11 mouse cellular contexts compared by ENCODE assay signal in the genomic region with DNA sequence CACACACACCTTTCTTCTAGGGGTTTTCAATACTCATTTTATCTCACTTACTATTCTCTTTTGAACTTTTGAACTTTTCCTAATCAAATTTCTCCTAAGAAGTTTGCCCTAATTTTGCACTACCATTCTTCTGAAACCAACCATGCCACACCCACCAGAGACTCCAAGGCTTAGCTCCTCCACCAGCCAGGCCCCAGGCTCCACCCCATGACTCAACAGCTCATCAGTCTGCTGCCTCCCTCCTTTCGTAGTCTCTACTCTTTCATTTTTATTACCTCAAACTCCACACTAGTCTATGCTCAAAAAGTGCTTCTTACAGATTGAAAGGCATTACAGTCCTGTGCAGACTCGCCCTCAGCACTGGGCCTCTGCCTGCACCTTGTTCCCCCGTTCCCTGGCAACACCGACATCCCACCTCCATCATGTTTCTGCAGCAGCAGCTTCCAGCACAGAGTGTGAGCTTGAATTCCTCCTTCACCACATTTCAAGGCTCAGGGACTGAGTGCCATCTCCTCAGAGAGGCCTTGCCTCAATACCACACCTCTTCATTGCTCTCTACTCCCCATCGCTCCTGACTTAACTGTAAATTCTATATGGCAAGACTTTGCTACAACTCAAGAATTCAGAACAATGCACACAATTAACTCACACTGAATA. TPM values are rescaled to one million over a fixed set of nuclear protein-coding genes. Genes with fewer than 3 reads are reported as not detected.
DNase-seq lines count a peak whose midpoint lies in the region; ATAC-seq and TF ChIP-seq lines count a peak whose summit lies in the region.
"Had no signal": no experiment of that assay in that cellular context is flagged by ENCODE, and none has a peak within 500 bp of the region (broad histone marks: within the 10 kb centered on the region; RNA-seq: fewer than 3 reads in every experiment).

No protein-coding gene starts in this region.

- H3K9ac ChIP-seq in liver, embryonic 15.5 days: no peak overlapping the region
- H3K9ac ChIP-seq: embryonic facial prominence, embryonic 12.5 days; hindbrain, embryonic 12.5 days had no signal

- H3K27me3 ChIP-seq in liver, embryonic 15.5 days: no peaks in the 10 kb centered on the region
- H3K27me3 ChIP-seq: embryonic facial prominence, embryonic 12.5 days; hindbrain, embryonic 12.5 days had no signal

- H3K9me3 ChIP-seq in liver, embryonic 15.5 days (replicated peaks): no peaks in the 10 kb centered on the region
- H3K9me3 ChIP-seq: embryonic facial prominence, embryonic 12.5 days; hindbrain, embryonic 12.5 days had no signal

- WGBS in liver, embryonic 15.5 days (ENCODE audit: insufficient replicate concordance): 68% methylated on average over 5 of the region's 5 CpGs

- peaks cover 41% of the 10 kb centered on the region for H3K4me1 ChIP-seq in bone marrow macrophage, adult 2 months (ENCODE audit: control insufficient read depth, insufficient read depth, low read length)
- H3K4me1 ChIP-seq in liver, embryonic 15.5 days (replicated peaks): peaks cover 7% of the 10 kb centered on the region; the same call in 1 of the 2 replicates
- H3K4me1 ChIP-seq: embryonic facial prominence, embryonic 12.5 days had no signal

- no peak for TF ChIP-seq CTCF in bone marrow macrophage, adult 2 months (IDR thresholded peaks at IDR 0.05; ENCODE audit: low read depth, low read length)
- TF ChIP-seq CTCF in layer of hippocampus, adult 2 months (conservative IDR thresholded peaks at IDR 0.05): no peak

- no peak overlapping the region; the same call in 1 of the 2 replicates for H3K4me3 ChIP-seq in bone marrow macrophage, adult 2 months (ENCODE audit: insufficient read depth, low read length)
- peak overlapping the region; percentile 43 for H3K4me3 ChIP-seq in liver, embryonic 15.5 days (replicated peaks)
- no peak overlapping the region for H3K4me3 ChIP-seq in layer of hippocampus, adult 2 months
- H3K4me3 ChIP-seq: embryonic facial prominence, embryonic 12.5 days; hindbrain, embryonic 12.5 days had no signal

- H3K4me2 ChIP-seq in liver, embryonic 15.5 days: peak overlapping the region; percentile 38
- H3K4me2 ChIP-seq: embryonic facial prominence, embryonic 12.5 days; hindbrain, embryonic 12.5 days had no signal

- no peaks in the 10 kb centered on the region for H3K36me3 ChIP-seq in liver, embryonic 15.5 days (replicated peaks)

- DNase-seq in frontal cortex, postnatal 25 days (ENCODE audit: low spot score in 2 of 2): no peak
- peak; percentile 56 for DNase-seq in 3134 (ENCODE audit: extremely low read depth, insufficient read length, low spot score)
- no peak for DNase-seq in right cerebral cortex, postnatal 36 days (ENCODE audit: low spot score in 2 of 2)
- DNase-seq in layer of hippocampus, postnatal 25 days (ENCODE audit: extremely low spot score in 1 of 2, low spot score in 1 of 2): no peak
- no peak for DNase-seq in layer of hippocampus, adult 2 months (ENCODE audit: low spot score in 2 of 2)
- DNase-seq: thymus, postnatal 25 days had no signal

- peak; percentile 60 for ATAC-seq in frontal cortex, adult (ENCODE audit: low TSS enrichment)
- ATAC-seq in liver, embryonic 15.5 days (ENCODE audit: insufficient read depth): peak; percentile 66; the same call in 1 of the 2 replicates

- TF ChIP-seq POLR2A in bone marrow macrophage, adult 2 months (IDR thresholded peaks at IDR 0.05; ENCODE audit: borderline replicate concordance, low read depth, low read length): no peak

- H3K27ac ChIP-seq in bone marrow macrophage, adult 2 months (ENCODE audit: insufficient read depth, low read depth, low read length): peak overlapping the region; percentile 40
- H3K27ac ChIP-seq in liver, embryonic 15.5 days (replicated peaks): no peak overlapping the region
- no peak overlapping the region for H3K27ac ChIP-seq in layer of hippocampus, adult 2 months
- H3K27ac ChIP-seq: embryonic facial prominence, embryonic 12.5 days; hindbrain, embryonic 12.5 days had no signal

RNA-seq across cellular contexts. Expression of a gene that starts 30.6 kb away (rescaled TPM):
- polyA plus RNA-seq in bone marrow macrophage, adult 2 months (2012; ENCODE audit: insufficient read depth, insufficient read length, missing spikeins): 0.16 and 1.2 TPM in 2 replicates
- polyA plus RNA-seq in liver, embryonic 15.5 days (2015; fragmentation: Nextera tagmentation; extraction: Ambion mirVana): 0.81 and 1.4 TPM in 2 replicates
- total RNA-seq in layer of hippocampus, postnatal 25 days (2021): 10 to 100 TPM; 19.9 to 24.4 TPM
- 10 to 100 TPM; 17.1 to 27.7 TPM for total RNA-seq in layer of hippocampus, adult 2 months (2021)
